Mouse (Mus musculus) heart, adult 8-10 months (tissue): ENCODE results near the gene Asxl1. TPM values are rescaled to one million over a fixed set of nuclear protein-coding genes. Genes with fewer than 3 reads are reported as not detected.
A peak's percentile ranks its signal among the peaks of the same experiment; 100 is the strongest.
"Not testable (repeated sequence)": the region's sequence is repeated elsewhere in the genome, so short reads cannot be mapped to it uniquely, and the experiment has no call there.

ENCODE experiments used
- DNase-seq: peaks from one replicate; pipeline ENCODE4 v3.0.0; 2022; ENCODE audit warnings: low spot score
- total RNA-seq, 4 experiments: library from RNA; stranded (reverse); gene quantifications; 2 replicates each; pipeline ENCODE4 v1.2.4; 2022

Asxl1 gene
- total RNA-seq, 4 experiments from 2014 or later: 17.6 to 23.9 (median 22.1) TPM

- no peak for DNase-seq
Observed at GRCm38 (mm10) chr2:153343191-153343590, 2.4 kb upstream of the Asxl1 start.

- no peak for DNase-seq
Observed at GRCm38 (mm10) chr2:153345071-153345453, 567 bp upstream of the Asxl1 start.

- peak; percentile 41 for DNase-seq
Observed at GRCm38 (mm10) chr2:153346221-153347182, 873 bp downstream of the Asxl1 start.

DNA sequence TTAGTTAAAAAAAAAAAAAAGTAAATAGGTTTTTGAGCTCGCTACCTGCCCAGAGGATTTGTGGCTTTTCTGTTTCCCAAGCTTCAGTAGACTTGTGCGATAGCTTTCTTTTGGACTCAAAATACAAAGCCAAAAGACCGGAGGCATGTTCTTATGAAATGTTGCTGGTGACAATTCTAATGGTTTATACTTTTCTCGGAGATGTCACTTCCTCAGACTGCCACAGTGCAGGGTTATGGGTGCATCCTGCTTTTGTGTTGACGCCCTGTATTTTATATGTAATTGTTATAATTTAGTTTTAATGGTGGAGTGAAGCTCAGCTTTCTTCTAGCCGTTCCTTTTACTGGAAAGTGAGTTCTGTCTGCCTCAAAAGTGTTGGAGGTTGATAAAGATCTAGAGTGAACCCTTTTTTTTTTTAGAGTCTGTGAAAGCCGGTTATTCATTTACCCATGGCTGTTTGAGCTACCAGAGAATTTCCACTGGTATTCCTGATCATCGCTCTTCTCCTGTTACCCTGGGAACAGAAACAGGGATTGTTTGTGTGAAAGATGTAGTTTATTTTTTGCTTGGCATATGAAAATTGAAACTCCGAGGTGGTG is 1.7 kb downstream of the Asxl1 start:
- no peak for DNase-seq

GRCm38 (mm10) chr2:153348100-153348831 is 2.6 kb downstream of the Asxl1 start:
- DNase-seq: no peak

GRCm38 (mm10) chr2:153350552-153351181 is 5.0 kb downstream of the Asxl1 start:
- DNase-seq: peak; percentile 38

DNA sequence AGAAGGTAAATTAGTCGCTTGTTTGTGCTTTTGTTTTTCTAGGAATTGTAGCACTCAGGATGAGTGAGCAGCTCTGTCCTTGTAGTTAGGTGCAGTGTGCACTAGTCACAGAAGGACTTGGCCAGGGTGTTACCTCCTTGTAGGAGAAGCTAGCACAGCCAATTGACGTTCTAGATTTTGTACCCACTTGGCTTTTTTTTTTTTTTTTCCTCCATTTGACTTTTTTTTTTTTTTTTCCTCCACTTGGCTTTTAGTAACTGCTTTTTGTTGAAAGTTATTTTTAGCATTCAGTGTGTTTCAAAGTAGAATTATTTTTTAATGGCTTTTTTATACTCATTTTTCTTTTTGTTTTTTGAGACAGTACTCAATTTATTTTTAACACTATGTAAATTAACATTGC is 9.0 kb downstream of the Asxl1 start:
- no peak for DNase-seq

GRCm38 (mm10) chr2:153356784-153357183 is 11.2 kb downstream of the Asxl1 start:
- no peak for DNase-seq

DNA sequence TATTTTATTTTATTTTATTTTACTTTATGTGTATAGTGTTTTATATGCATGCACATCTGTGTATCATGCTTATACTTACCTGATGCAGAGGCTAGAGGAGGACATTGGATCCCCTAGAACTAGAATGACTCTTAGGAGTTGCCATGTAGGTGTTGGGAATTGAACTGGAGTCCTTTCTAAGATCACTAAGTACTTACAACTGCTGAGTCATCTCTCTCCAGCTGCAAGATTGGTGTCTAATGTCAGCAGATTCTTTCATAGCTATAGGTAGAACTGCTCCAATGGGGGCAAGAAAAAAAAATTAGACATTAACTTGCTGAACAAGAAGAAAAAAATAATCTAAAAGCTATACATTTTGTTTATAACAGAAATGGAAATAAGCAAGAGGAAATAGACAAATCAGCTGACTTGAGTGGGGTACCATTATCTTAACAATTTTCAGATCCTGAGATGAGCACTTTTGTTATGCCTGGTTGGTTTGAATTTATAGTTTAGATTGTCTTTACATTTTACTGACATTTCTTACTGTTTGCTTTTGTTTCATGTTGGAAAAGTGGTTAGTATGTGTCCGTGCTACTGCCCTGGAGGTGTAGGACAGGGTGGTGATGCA is 15.6 kb downstream of the Asxl1 start:
- no peak for DNase-seq

GRCm38 (mm10) chr2:153364531-153364930 is 18.9 kb downstream of the Asxl1 start:
- DNase-seq: not testable (repeated sequence)

DNA sequence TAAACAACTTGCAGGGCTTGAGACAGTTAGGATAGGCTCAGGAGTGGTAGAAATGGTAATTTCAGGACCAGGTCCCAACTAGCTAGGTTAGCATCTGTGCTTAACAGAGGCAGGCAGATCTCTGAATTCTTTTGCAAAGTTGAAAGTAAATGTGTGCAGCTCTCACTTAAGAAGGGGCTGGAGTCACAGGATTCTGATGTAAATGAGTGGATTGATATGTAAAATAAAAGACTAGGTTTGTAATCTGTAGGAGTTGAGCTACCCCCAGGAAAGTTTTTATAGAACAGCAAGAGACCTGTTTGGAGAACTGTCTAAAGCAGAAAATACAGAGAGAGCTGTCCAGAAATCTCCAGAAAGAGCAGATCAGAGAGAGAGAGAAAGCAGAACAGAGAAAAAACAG is 25.2 kb downstream of the Asxl1 start:
- DNase-seq: no peak

GRCm38 (mm10) chr2:153375380-153375779 is 29.8 kb downstream of the Asxl1 start:
- DNase-seq: no peak

- DNase-seq: no peak
Observed at GRCm38 (mm10) chr2:153380479-153380878, 34.9 kb downstream of the Asxl1 start.

- no peak for DNase-seq
Observed at GRCm38 (mm10) chr2:153389831-153390230, 44.2 kb downstream of the Asxl1 start.

DNA sequence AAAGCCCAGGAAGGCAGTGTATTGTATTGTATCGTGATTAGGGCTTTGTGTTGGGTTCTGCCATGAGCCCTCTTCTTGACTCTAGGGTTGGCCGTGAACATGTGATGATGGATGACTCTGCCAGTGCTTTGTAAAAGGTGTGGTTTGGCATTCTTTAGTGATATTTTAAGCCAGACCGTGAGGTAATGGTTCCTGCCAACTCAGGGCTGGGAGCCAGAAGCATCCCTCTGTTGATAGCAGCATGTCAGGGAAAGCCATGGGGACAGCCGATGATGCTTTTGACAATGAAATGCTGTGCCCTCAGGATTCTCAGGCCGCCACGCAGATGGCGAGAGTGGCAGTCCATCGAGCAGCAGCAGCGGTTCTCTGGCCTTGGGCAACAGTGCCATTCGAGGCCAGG is 47.4 kb downstream of the Asxl1 start:
- peak; percentile 45 for DNase-seq

DNA sequence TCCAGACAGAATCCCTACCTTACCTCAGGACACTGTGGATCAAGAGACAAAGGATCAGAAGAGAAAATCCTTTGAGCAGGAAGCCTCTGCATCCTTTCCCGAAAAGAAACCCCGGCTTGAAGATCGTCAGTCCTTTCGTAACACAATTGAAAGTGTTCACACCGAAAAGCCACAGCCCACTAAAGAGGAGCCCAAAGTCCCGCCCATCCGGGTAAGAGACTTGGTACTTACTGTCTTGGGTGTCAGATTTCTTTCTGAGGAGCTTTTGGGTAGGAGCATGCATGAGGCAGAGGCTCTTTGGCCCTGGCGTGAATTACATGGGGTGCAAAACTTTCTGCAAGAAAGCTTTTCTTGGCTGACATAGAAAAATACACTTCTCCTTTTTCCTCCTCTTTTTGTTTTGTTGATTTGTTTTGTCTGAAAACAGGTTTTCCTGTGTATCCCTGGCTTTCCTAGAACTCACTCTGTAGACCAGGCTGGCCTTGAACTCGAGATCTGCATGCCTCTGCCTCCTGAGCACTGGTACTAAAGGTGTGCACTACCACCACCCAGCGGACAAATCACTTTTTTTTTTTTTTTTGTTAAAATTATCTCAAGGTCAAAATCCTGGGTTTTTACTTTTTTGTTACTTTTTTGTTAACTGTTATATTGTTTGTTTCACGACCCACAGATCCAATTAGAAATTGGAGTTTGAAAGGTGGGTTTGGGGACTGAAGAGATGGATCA is 52.3 kb downstream of the Asxl1 start:
- no peak for DNase-seq

- DNase-seq: no peak
Observed at GRCm38 (mm10) chr2:153399166-153399565, 53.5 kb downstream of the Asxl1 start.

DNA sequence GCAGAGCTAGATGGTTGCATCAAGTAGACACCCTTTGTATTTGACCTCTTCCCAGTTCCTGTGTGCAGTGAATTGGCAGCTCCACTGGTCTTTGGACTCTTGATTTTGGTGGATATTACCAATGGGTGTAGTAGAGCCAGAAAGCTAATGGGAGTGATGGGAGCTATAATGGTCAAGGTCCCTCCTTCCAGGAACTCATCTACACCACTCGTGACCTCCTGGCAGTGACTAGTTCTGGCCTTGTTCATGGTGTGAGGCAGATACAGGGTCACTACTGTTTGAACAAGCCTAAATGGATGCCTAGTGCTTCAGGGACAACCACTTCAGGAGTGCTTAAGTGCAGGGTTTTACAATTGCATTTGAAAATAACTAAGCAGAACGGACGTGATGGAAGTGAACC is 58.4 kb downstream of the Asxl1 start:
- DNase-seq: no peak

DNA sequence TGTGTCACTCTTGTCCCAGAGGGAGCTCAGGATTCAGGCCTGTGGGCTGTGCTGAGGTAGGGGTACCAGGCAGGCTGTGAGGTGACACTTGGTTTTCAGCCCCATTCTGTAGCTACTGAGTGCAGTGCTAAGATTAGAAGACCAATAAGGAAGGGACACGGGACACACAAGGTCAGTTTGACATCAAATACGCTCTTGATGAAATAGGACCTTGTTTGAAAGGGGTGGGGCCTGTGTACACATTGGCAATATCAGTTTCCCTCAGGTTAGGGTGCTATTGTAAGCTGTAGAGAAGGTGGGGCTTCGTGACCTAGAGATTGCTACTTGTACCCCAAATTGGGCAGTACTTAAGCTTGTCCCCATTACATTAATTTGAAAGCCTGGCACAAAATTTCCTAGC is 59.3 kb downstream of the Asxl1 start:
- no peak for DNase-seq

DNA sequence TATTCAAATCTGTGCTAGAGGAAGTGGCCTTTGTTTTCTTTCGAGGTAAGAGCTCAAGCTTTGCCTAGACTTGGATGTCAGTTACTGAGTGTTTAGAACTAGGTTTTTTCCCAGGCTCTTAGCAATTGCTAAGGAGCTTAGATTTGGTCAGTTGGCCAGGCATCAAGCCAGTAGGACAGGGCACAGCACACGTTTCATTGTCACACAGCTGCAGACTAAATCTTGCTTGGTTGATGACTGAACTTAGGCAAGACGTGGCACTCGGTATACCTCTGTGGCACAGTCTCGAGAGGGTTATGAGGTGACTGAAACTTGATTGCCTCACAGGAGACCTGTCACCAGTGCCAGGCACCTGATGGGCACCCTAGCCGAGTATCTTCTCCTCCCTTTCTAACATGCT is 61.3 kb downstream of the Asxl1 start:
- DNase-seq: no peak

- peak; percentile 13 for DNase-seq
Observed at GRCm38 (mm10) chr2:153408971-153409370, 63.3 kb downstream of the Asxl1 start.
